Mouse (Mus musculus) adrenal gland, adult 8-10 months (tissue): ENCODE results near the gene Kdm6a. TPM values are rescaled to one million over a fixed set of nuclear protein-coding genes. Genes with fewer than 3 reads are reported as not detected.

Source experiments
- total RNA-seq, 4 experiments: library from RNA; stranded (reverse); gene quantifications; 2 replicates each; pipeline ENCODE4 v1.2.4; 2022

Kdm6a gene
- total RNA-seq, 4 experiments from 2014 or later, result 46.4 to 75.7 (median 62.6) TPM

Other genes with a start within 250 kb of the Kdm6a start
- gene Dusp21, start 16.7 kb upstream of the Kdm6a start, total RNA-seq, result not detected